Mouse (Mus musculus) Patski (cell line): ENCODE measurements around the gene BC030870. TPM values are rescaled to one million over a fixed set of nuclear protein-coding genes. Genes with fewer than 3 reads are reported as not detected.

Source experiments
- ATAC-seq: fragments of 100-300 bp; one replicate; pipeline ENCODE4 v1.8.0; 2021
- CTCF ChIA-PET: fragments of 350-600 bp; sonication (Branson Sonifier 250); formaldehyde crosslinking; loops from one replicate; lab custom pipeline; 2022; ENCODE audit warnings: inconsistent platforms; lab: Charles Lee
- POLR2A ChIA-PET: fragments of 350-600 bp; sonication (Branson Sonifier 250); formaldehyde crosslinking; loops from one replicate; lab custom pipeline; 2022; ENCODE audit warnings: antibody characterized with exemption, inconsistent platforms; lab: Charles Lee
- DNase-seq: peaks from one replicate; pipeline ENCODE4 v3.0.0-alpha.2; 2011; ENCODE audit warnings: low read depth, low spot score
- H3K27me3 ChIP-seq: fragments of 371-371 bp; one replicate; pipeline ENCODE4 v1.5.1; 2021
- CTCF ChIP-seq: fragments of 100-300 bp; IDR thresholded peaks from one replicate; pipeline ENCODE4 v1.5.1; 2021
- in situ Hi-C: fragments of 300-500 bp; cut with MboI; formaldehyde crosslinking; loops from 3 replicates; pipeline ENCODE4 v1.11.1; 2018; ENCODE audit warnings: low pct_unique_long_range_greater_than_20kb, mixed read lengths
- polyA plus RNA-seq: library from polyadenylated mRNA; unstranded; gene quantifications from one replicate; pipeline ENCODE4 v1.2.3, GENCODE M21; 2021

BC030870 gene
- polyA plus RNA-seq, 1 experiment from 2014 or later = not detected

GRCm38 (mm10) chr8:65110285-65110691 is 19.1 kb downstream of the BC030870 start:
- DNase-seq (peak; percentile 63), ATAC-seq (peak; percentile 96)
- CTCF ChIA-PET = interaction anchor here (0.6 to 2.6 kb wide), 5 partner anchors 10 to 92 kb away, joined by 3 to 11 read pairs (median 3); partner anchors contain the start of genes Trim60 and Trim61
- peak; percentile 96 for TF ChIP-seq CTCF
- in situ Hi-C loops = loop anchor here (25.0 kb wide), 1 partner anchor 348 kb away; no protein-coding TSS in a partner anchor
- no peaks in the 10 kb centered on the region for H3K27me3 ChIP-seq
- POLR2A ChIA-PET = no interaction called here

GRCm38 (mm10) chr8:65108936-65109335 is 20.4 kb downstream of the BC030870 start:
- DNase-seq (no peak), ATAC-seq (no peak)
- no peak for TF ChIP-seq CTCF
- in situ Hi-C loops = loop anchor here (5.0 to 25.0 kb wide), 2 partner anchors 82 to 347 kb away; no protein-coding TSS in a partner anchor
- ChIA-PET POLR2A (interaction anchor here (0.9 to 1.3 kb wide), 2 partner anchors 9 to 81 kb away, joined by 3 read pairs; no protein-coding TSS in a partner anchor), CTCF (interaction anchor here (1.0 to 2.5 kb wide), 4 partner anchors 20 to 90 kb away, joined by 3 to 12 read pairs (median 6); partner anchors contain the start of genes Trim60 and Trim61)
- no peaks in the 10 kb centered on the region for H3K27me3 ChIP-seq

- in situ Hi-C loops = loop anchor here (5.0 to 25.0 kb wide), 2 partner anchors 81 to 346 kb away; no protein-coding TSS in a partner anchor
- ChIA-PET CTCF (interaction anchor here (0.8 to 2.5 kb wide), 5 partner anchors 10 to 142 kb away, joined by 3 to 12 read pairs (median 5); no protein-coding TSS in a partner anchor), POLR2A (interaction anchor here (0.6 to 1.3 kb wide), 3 partner anchors 8 to 941 kb away, joined by 3 to 5 read pairs (median 3); no protein-coding TSS in a partner anchor)
- H3K27me3 ChIP-seq = no peaks in the 10 kb centered on the region
- no peak for TF ChIP-seq CTCF
- DNase-seq (no peak), ATAC-seq (no peak)
Observed at GRCm38 (mm10) chr8:65107936-65108718, 21.2 kb downstream of the BC030870 start.

GRCm38 (mm10) chr8:65104041-65104440 is 25.3 kb downstream of the BC030870 start:
- CTCF ChIA-PET = interaction anchor here (0.7 to 2.0 kb wide), 5 partner anchors 9 to 81 kb away, joined by 3 to 6 read pairs (median 4); no protein-coding TSS in a partner anchor
- POLR2A ChIA-PET = no interaction called here

GRCm38 (mm10) chr8:65103632-65104031 is 25.7 kb downstream of the BC030870 start:
- CTCF ChIA-PET = interaction anchor here (0.7 to 2.0 kb wide), 5 partner anchors 8 to 81 kb away, joined by 3 to 6 read pairs (median 4); no protein-coding TSS in a partner anchor
- DNase-seq (no peak), ATAC-seq (no peak)
- TF ChIP-seq CTCF = no peak
- in situ Hi-C loops = loop anchor here (25.0 kb wide), 1 partner anchor 341 kb away; no protein-coding TSS in a partner anchor
- POLR2A ChIA-PET = no interaction called here
- no peaks in the 10 kb centered on the region for H3K27me3 ChIP-seq

More at GRCm38 (mm10) chr8:65104041-65104440, 25.3 kb downstream of the BC030870 start:
- no peak for TF ChIP-seq CTCF
- DNase-seq (no peak), ATAC-seq (no peak)
- H3K27me3 ChIP-seq = no peaks in the 10 kb centered on the region
- in situ Hi-C loops = loop anchor here (25.0 kb wide), 1 partner anchor 342 kb away; no protein-coding TSS in a partner anchor

- ATAC-seq = peak; percentile 94
- in situ Hi-C loops = loop anchor here (25.0 kb wide), 1 partner anchor 337 kb away; no protein-coding TSS in a partner anchor
- no peaks in the 10 kb centered on the region for H3K27me3 ChIP-seq
- CTCF ChIA-PET = interaction anchor here (0.7 kb wide), 1 partner anchor 11 kb away, joined by 3 read pairs; no protein-coding TSS in a partner anchor
- POLR2A ChIA-PET = interaction anchor here (1.0 kb wide), 1 partner anchor 9 kb away, joined by 3 read pairs; no protein-coding TSS in a partner anchor
- no peak for TF ChIP-seq CTCF
- no peak for DNase-seq
Observed at GRCm38 (mm10) chr8:65099735-65100134, 29.6 kb downstream of the BC030870 start.

GRCm38 (mm10) chr8:65097760-65098415 is 31.5 kb downstream of the BC030870 start:
- ChIA-PET POLR2A (no interaction called here), CTCF (interaction anchor here (1.0 to 1.2 kb wide), 2 partner anchors 10 to 75 kb away, joined by 3 read pairs; no protein-coding TSS in a partner anchor)
- DNase-seq = no peak
- TF ChIP-seq CTCF = no peak
- no peaks in the 10 kb centered on the region for H3K27me3 ChIP-seq
- ATAC-seq = peak; percentile 42
- in situ Hi-C loops = no loop called here

GRCm38 (mm10) chr8:65089781-65090180 is 39.6 kb downstream of the BC030870 start:
- ATAC-seq = no peak
- no peaks in the 10 kb centered on the region for H3K27me3 ChIP-seq
- in situ Hi-C loops = no loop called here
- ChIA-PET POLR2A (no interaction called here), CTCF (interaction anchor here (1.3 to 1.7 kb wide), 2 partner anchors 18 to 24 kb away, joined by 4 to 6 read pairs; no protein-coding TSS in a partner anchor)
- DNase-seq = no peak
- no peak for TF ChIP-seq CTCF

GRCm38 (mm10) chr8:65088120-65088519 is 41.2 kb downstream of the BC030870 start:
- ChIA-PET CTCF (interaction anchor here (1.7 kb wide), 1 partner anchor 20 kb away, joined by 6 read pairs; no protein-coding TSS in a partner anchor), POLR2A (no interaction called here)
- no peak for DNase-seq
- no peak for TF ChIP-seq CTCF
- in situ Hi-C loops = no loop called here
- no peak for ATAC-seq
- no peaks in the 10 kb centered on the region for H3K27me3 ChIP-seq
